Mouse (Mus musculus) stomach, embryonic 14.5 days (tissue): ENCODE measurements at regions not wholly inside any gene's neighbourhood (a gene's known extent, or its start where the extent isn't known, plus 50 kb on each side); places are given as distances from the start of the nearest gene placed in this dataset.

Experiments
- ATAC-seq: fragments of 200-750 bp; cut with Nextera tagmentation; 2 replicates; pipeline ENCODE4 v1.8.0; 2017; ENCODE audit warnings: low read depth, moderate TSS enrichment; ENCODE audit not compliant: insufficient number of reproducible peaks, insufficient read depth, low FRiP score
- H3K27ac ChIP-seq: fragments of 300-500 bp; sonication (generic); 2 replicates; pipeline ENCODE4 v1.5.1; 2014; ENCODE audit warnings: mild to moderate bottlenecking, low read length, moderate library complexity, mixed read lengths
- H3K27me3 ChIP-seq: fragments of 300-500 bp; sonication (generic); 2 replicates; pipeline ENCODE4 v1.6.1; 2014; ENCODE audit warnings: low read length, control low read depth, mixed read lengths; ENCODE audit not compliant: control insufficient read depth, insufficient read depth
- H3K36me3 ChIP-seq: fragments of 300-500 bp; sonication (generic); 2 replicates; pipeline ENCODE4 v1.6.1; 2014; ENCODE audit warnings: mild to moderate bottlenecking, control low read depth, low read length, moderate library complexity, mixed read lengths; ENCODE audit not compliant: control insufficient read depth, insufficient read depth
- H3K4me1 ChIP-seq: fragments of 300-500 bp; sonication (generic); 2 replicates; pipeline ENCODE4 v1.6.1; 2014; ENCODE audit warnings: low read length, control low read depth, mixed read lengths; ENCODE audit not compliant: control insufficient read depth, insufficient read depth
- H3K4me2 ChIP-seq: fragments of 300-500 bp; sonication (generic); replicated peaks from 2 replicates; pipeline ENCODE4 v1.6.1; 2014; ENCODE audit warnings: low read depth, low read length, control low read depth
- H3K4me3 ChIP-seq: fragments of 300-500 bp; sonication (generic); 2 replicates; pipeline ENCODE4 v1.5.1; 2014; ENCODE audit warnings: low read depth, low read length, control low read depth
- H3K9ac ChIP-seq: fragments of 300-500 bp; sonication (generic); replicated peaks from 2 replicates; pipeline ENCODE4 v1.6.1; 2014; ENCODE audit warnings: low read depth, mild to moderate bottlenecking, control low read depth, low read length, moderate library complexity, mixed read lengths
- H3K9me3 ChIP-seq: fragments of 300-500 bp; sonication (generic); 2 replicates; pipeline ENCODE4 v1.6.1; 2016; ENCODE audit warnings: low read depth, low read length, control low read depth; ENCODE audit not compliant: control insufficient read depth
- WGBS: fragments of 180-500 bp; shearing (Covaris S2); extraction: QIAGEN DNeasy Blood & Tissue Kit; methylation state at CpG from one replicate; pipeline ENCODE4 v1.1.7; 2014; 5-methylcytosine and 5-hydroxymethylcytosine counted together

DNA sequence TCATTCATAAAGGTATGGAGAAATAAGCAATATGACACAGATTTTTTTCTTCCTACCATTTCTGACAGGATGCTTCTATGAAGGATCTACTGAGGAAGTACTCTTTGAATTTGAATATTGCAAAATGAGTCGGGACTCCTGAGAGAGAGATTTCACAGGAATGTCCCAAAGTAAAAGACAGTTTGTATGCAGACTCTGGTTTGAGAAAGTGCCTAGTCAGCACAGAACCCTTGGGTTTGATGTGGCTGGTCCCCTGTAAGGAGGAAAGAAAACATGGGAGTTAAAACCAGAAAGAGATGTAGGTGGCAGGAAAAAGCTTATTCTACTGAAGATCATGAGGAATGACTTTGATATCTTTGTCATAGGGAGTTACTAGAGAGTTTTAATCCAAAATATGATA, 405.6 kb upstream of the Klf4 start:
- Histone ChIP-seq H3K4me1 (no peaks in the 10 kb centered on the region), H3K9me3 (no peaks in the 10 kb centered on the region), H3K27me3 (no peaks in the 10 kb centered on the region), H3K27ac (no peak overlapping the region), H3K4me2 (no peak overlapping the region), H3K36me3 (no peaks in the 10 kb centered on the region), H3K4me3 (no peak overlapping the region), H3K9ac (no peak overlapping the region)
- ATAC-seq, result no peak
- whole genome bisulfite sequencing, result 82% methylated on average over 1 of the region's 1 CpGs

- H3K9ac ChIP-seq, result no peak overlapping the region
- H3K27me3 ChIP-seq, result no peaks in the 10 kb centered on the region
- H3K4me3 ChIP-seq, result no peak overlapping the region
- H3K4me1 ChIP-seq, result 0 out of 2 replicates have a peak, but pooled peaks cover 9% of the 10 kb centered on the region
- H3K4me2 ChIP-seq, result no peak overlapping the region
- WGBS, result 45% methylated on average over 11 of the region's 11 CpGs
- peak; percentile 49; the same call in 1 of the 2 replicates for ATAC-seq
- no peak overlapping the region for H3K27ac ChIP-seq
- H3K9me3 ChIP-seq, result no peaks in the 10 kb centered on the region
- H3K36me3 ChIP-seq, result no peaks in the 10 kb centered on the region
Observed at GRCm38 (mm10) chr4:55929141-55929782, 397.0 kb upstream of the Klf4 start.

DNA sequence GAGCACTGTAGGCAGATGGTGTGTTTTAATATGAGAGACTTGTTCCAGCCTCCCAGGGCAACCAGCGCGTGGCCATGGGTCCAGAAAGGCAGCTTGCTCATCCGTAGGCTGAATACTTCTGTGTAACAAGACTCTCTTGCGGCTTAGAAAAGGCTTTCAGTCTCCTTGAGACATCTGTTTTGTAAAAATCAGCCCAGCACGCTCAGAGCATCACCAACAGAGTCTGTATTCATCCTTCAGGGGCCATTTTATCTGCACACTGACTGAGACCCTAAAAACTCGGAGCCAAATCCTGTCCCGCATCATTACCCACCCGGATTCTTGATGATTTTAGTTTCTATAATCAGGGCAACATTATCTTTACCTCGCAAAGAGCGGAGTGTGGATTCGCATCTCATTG, 396.4 kb upstream of the Klf4 start:
- no peak overlapping the region for H3K4me2 ChIP-seq
- H3K27ac ChIP-seq, result no peak overlapping the region

DNA sequence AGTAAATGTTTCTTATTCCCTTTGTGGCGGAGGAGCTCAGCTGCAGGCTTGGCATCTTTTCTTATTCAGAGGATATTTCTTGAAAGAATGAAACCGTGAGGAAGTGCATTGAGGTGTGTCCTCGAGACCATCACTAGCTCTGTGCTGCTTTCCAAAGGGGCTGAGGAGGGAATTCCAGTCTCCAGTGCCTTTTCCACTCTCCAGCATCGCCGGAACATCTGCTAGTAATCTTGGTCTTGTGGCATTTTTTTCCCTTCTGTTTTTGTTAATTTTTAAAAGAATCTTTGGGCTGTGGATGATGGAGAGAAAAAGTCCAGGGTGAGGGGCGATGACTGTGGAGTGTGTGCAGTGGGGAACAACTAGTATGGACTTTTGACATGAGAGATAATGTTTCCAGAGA, 395.9 kb upstream of the Klf4 start:
- H3K9ac ChIP-seq, result no peak overlapping the region
- 76% methylated on average over 6 of the region's 6 CpGs for WGBS

More for the DNA sequence above, 396.4 kb upstream of the Klf4 start:
- no peaks in the 10 kb centered on the region for H3K27me3 ChIP-seq
- H3K9me3 ChIP-seq, result no peaks in the 10 kb centered on the region
- WGBS, result 80% methylated on average over 11 of the region's 11 CpGs
- H3K4me3 ChIP-seq, result no peak overlapping the region
- H3K9ac ChIP-seq, result no peak overlapping the region
- ATAC-seq, result no peak
- H3K36me3 ChIP-seq, result no peaks in the 10 kb centered on the region
- 0 out of 2 replicates have a peak, but pooled peaks cover 9% of the 10 kb centered on the region for H3K4me1 ChIP-seq

DNA sequence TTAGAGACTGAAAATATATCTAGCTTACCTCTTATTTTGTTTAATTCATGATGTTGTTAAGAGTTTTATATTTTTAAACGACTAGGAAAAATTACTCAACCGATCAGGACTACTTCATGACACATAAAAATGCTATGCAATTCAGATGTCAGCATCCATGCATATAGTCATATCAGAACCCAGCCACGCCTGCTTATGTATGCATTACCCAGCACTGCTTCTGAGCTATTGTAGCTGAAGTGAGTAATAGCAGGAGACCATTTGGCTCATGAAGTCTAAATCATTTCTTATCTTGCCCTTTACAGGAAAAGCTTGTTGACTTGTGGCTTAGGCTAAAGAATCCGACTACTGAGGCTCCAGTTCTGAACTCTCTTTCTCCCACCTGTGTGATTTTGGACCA, 395.1 kb upstream of the Klf4 start:
- no peak overlapping the region for H3K4me2 ChIP-seq
- no peaks in the 10 kb centered on the region for H3K27me3 ChIP-seq
- H3K9me3 ChIP-seq, result no peaks in the 10 kb centered on the region
- 0 out of 2 replicates have a peak, but pooled peaks cover 9% of the 10 kb centered on the region for H3K4me1 ChIP-seq
- no peak overlapping the region for H3K9ac ChIP-seq
- H3K4me3 ChIP-seq, result no peak overlapping the region
- H3K36me3 ChIP-seq, result no peaks in the 10 kb centered on the region
- H3K27ac ChIP-seq, result no peak overlapping the region
- ATAC-seq, result no peak
- 67% methylated on average over 4 of the region's 4 CpGs for WGBS

More for the DNA sequence above, 395.9 kb upstream of the Klf4 start:
- Histone ChIP-seq H3K36me3 (no peaks in the 10 kb centered on the region), H3K27me3 (no peaks in the 10 kb centered on the region), H3K27ac (no peak overlapping the region), H3K9me3 (no peaks in the 10 kb centered on the region), H3K4me3 (no peak overlapping the region), H3K4me2 (no peak overlapping the region), H3K4me1 (0 out of 2 replicates have a peak, but pooled peaks cover 9% of the 10 kb centered on the region)
- no peak for ATAC-seq

- no peak for ATAC-seq
- Histone ChIP-seq H3K4me3 (no peak overlapping the region), H3K36me3 (no peaks in the 10 kb centered on the region), H3K4me1 (0 out of 2 replicates have a peak, but pooled peaks cover 9% of the 10 kb centered on the region), H3K27me3 (no peaks in the 10 kb centered on the region), H3K9me3 (no peaks in the 10 kb centered on the region), H3K27ac (no peak overlapping the region), H3K4me2 (no peak overlapping the region), H3K9ac (no peak overlapping the region)
- 71% methylated on average over 3 of the region's 3 CpGs for WGBS
Observed at GRCm38 (mm10) chr4:55924974-55925373, 392.7 kb upstream of the Klf4 start.

DNA sequence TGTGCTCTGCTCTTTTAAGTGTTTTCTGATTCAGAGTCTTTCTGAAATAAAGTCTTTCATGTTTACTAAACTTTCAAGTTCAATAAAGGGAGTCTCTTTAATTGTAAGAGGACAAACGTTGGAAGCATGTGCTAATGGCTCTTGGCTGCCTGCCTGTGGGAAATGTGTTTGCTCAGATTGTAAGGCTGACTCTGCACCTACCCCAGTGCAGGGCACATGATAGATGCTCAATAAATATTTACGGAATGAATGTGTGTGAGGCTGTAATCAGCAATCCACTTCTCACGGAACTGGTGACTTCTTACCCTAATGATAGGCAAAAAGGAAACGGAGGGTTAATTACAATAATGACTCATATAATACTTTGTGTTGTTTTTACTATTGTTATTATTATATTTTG, 389.0 kb upstream of the Klf4 start:
- no peak overlapping the region for H3K4me2 ChIP-seq
- ATAC-seq, result no peak
- H3K4me3 ChIP-seq, result no peak overlapping the region
- no peaks in the 10 kb centered on the region for H3K4me1 ChIP-seq
- 46% methylated on average over 4 of the region's 4 CpGs for WGBS
- no peaks in the 10 kb centered on the region for H3K36me3 ChIP-seq
- H3K27ac ChIP-seq, result no peak overlapping the region
- H3K27me3 ChIP-seq, result no peaks in the 10 kb centered on the region
- no peaks in the 10 kb centered on the region for H3K9me3 ChIP-seq
- no peak overlapping the region for H3K9ac ChIP-seq

- Histone ChIP-seq H3K4me2 (no peak overlapping the region), H3K36me3 (no peaks in the 10 kb centered on the region), H3K4me3 (no peak overlapping the region), H3K27me3 (no peaks in the 10 kb centered on the region), H3K9ac (no peak overlapping the region), H3K27ac (peak overlapping the region; percentile 13; the same call in 1 of the 2 replicates), H3K9me3 (no peaks in the 10 kb centered on the region), H3K4me1 (no peaks in the 10 kb centered on the region)
- no peak for ATAC-seq
- 46% methylated on average over 12 of the region's 12 CpGs for WGBS
Observed at GRCm38 (mm10) chr4:55894116-55894885, 362.0 kb upstream of the Klf4 start.
